Mouse (Mus musculus): ENCODE data around the gene Ppif.

Gene Ppif

DNA sequence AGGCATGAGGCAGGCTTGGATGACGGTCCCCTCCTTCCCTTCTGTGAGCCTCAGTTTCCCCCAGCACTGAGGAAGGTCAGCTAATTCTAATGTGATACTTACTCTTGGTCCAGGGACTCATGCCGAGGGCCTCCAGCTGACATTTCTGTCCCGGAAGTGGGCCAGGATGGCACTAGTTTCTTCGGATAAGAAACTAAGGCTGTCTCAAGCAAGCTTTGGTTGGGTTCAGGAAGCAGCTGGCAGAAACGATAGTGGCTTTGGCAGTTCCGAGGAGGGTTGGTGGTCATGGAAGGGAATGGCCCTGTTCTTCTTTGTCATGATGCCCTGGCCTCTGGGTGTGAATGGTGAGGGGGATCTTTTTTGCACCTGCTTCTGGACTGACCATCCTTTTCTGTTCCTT, 1.1 kb downstream of the Ppif start:
- no peak for DNase-seq (ENCODE audit: low read depth, low spot score)

GRCm38 (mm10) chr14:25696356-25696755, 2.4 kb downstream of the Ppif start:
- no peak for DNase-seq (ENCODE audit: low read depth, low spot score)

DNA sequence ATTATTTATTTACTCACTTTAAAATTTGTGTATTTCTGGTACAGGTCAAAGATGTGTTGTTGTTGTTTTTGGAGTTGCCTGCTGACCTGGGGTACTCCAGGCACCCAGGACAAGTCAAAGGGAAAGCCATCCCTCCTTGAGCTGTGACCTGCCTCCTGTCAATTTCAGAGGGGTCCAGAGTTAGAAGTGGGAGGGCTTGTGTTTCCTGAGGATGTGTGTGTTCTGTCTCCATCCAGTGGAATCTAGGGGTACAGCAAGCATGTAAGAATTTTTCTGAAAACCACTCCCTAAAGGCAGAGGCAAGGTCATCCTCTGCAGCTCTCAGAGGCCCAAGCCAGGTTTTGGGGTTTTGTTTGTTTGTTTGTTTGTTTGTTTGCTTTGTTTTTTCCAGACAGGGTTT, 8.0 kb downstream of the Ppif start:
- no peak for DNase-seq (ENCODE audit: low read depth, low spot score)

DNA sequence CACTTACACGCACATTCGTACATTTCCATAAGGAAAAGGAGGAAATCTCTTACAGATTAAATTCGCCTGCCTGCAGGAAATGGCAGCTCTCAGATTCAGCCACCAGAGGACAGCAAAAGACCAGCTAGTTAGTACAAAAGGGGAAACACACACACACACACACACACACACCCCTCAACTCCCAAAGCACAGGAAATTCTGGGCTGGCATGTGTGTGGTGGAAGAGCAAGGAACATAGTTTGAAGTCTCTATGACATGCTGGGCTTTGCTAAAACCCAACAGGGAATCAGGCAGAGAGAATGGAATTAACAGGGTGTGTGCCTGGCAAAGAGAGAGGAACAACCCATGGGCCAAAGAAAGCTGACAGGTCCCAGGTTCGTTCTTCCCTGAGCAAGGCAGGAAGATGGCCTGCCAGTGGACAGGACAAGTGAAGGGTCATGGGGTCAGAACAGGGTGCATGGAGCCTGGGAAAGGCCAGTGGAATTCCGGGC, 13.8 kb downstream of the Ppif start:
- peak; percentile 49 for DNase-seq (ENCODE audit: low read depth, low spot score)

GRCm38 (mm10) chr14:25708451-25708850, 14.5 kb downstream of the Ppif start:
- no peak for DNase-seq (ENCODE audit: low read depth, low spot score)

DNA sequence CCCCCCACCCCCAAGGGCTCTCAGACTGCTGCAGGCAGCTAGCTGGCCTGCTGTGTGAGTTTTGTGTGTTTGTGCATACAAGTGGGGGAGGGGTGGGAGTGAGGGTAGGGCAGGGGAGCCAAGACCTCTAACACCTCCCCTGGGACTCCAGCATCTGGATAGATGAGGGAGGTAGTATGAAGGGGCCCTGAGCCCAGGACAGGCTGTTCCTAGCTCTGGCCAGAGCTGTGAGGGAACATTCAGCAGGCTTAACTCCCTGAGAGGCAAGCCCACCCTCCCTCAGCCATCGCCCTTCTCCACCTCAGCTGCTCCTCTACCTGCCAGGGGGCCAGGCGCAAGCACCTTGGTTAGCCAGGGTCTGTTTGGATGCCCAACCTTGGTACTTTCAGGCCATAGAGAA, 15.0 kb downstream of the Ppif start:
- DNase-seq (ENCODE audit: low read depth, low spot score), result no peak

DNA sequence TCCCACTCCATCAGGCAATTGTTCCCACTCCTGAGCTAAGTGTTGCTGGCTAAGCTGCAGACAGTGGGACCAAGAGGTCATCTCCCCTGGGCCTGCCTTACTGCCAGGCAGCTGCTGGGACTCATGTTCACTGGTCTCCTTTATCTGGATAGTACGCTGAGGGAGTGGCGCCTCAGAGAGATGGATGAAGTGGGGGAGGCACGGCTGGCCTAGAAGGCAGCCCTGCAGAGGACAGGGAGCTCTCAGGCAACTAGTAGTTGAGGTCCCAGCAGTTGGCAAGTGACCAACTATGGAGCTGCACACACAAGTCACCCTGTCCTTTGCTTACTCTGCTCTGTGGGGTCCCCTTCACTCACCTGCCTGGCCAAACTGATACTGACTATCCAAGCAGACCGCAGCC, 16.1 kb downstream of the Ppif start:
- DNase-seq (ENCODE audit: low read depth, low spot score), result no peak

- no peak for DNase-seq (ENCODE audit: low read depth, low spot score)
Measured at GRCm38 (mm10) chr14:25710681-25711080, 16.7 kb downstream of the Ppif start.

DNA sequence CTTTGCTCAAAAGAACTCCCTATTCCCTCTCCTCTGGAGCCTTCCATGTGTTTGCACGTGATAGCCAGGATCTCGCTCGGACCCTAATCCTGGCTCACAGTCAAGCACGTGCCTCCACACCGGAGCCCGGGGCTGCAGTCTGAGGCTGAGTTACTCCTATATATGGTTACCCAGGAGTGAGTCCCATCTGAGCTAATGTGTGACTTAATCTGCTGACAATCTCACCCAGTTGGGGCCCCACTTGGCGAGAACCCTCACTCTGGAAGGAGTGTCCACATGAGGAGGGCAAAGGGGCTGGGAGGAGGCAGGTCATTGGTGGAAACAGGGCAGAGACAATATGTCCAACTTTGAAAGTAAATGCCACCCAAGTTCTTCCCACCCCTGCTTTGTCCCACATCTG, 17.2 kb downstream of the Ppif start:
- no peak for DNase-seq (ENCODE audit: low read depth, low spot score)

DNA sequence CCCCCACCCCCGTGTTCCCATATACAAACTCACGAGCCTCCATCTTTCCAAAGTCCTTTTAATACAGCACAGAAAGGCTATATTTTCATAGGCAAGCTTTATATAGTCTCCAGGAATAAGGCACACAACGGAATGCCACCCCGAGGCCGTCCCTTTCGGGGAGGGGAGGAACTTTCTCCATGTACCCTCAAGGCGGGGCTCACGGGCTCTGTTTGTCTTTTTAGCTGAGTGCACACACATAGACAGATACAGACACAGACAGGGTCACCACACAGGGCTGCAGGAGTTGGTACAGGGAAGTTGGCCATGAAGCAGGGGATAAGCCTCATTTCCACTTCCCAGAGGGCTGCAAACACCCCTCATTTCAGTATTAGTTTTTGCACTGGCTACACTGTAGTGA, 17.6 kb downstream of the Ppif start:
- DNase-seq (ENCODE audit: low read depth, low spot score), result no peak

DNA sequence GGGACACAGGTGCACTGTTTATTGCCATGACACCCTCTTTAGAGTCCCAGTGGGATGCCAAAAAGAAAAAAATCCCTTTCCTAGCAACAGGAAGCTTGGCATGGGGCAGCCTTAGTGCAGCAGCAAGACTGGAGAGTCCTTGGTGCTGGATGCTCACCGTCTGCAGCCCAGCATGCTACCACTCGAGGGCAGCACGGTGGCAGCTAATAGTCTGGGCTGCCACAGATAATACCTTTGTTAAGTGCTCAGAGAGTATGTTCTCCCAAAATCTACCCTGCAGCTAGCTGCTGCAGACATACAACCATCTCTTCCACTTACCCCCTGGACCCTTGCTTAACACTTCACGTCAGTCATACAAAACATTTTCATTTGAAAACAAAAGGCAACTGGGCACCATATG, 19.5 kb downstream of the Ppif start:
- no peak for DNase-seq (ENCODE audit: low read depth, low spot score)

DNA sequence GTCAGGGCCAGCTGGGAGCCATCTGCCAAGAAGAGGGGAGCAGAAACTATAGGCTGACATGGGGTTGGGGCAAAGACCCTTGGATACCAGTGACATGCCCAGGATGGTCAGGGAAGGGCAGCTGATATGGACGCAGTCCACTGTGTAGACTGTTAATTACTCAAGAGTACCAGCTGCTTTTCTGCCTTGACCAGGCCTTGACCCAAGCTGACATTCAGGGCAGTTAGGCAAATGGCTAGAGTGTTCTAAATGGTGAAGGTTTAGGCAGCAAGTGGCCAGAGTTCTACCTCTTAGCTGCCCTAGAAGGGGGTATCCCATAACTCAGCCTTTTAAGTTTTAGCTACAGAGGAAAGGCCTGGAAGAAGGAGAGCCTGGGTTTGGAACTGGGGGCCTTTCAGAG, 22.6 kb downstream of the Ppif start:
- DNase-seq (ENCODE audit: low read depth, low spot score), result no peak

DNA sequence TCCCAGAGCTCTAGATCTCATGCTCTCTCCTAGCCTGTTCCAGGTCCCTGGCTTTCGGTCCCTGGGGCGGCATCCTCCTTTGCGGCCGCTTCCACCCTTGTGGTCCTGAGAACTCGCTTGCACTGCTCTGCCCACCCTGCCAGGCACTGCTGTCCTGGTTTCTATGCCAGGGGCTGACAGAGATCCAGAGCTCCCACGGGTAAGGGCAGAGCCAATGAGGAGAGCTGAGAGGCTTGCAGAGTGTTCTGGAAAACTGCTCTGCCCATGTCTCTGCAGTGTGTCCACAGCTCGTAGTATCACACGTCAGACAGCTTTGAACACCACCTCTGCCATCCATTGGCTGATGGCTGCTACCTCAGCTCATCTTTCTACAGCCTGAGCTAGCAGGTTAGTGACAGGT, 23.8 kb downstream of the Ppif start:
- DNase-seq (ENCODE audit: low read depth, low spot score), result no peak

- no peak for DNase-seq (ENCODE audit: low read depth, low spot score)
Measured at GRCm38 (mm10) chr14:25718471-25718870, 24.5 kb downstream of the Ppif start.

DNA sequence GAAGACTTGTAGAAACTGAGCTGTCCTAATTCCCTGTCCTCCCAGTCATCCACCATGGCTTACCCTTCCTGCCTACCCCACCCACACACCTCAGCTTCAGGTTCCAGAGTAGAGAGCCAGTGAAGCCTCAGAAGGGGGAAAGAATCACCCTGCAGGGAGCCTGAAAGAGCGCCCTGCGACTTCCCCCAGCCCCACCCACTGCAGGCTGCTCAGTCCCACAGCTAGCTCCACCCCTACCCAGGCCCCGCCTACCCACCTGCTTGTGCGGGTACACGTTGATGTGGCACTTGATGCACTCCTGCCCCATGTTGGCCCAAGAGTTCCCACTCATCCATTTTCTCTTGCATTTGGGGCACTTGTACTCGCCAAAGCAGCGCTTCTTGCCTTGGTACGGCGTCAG, 25.4 kb downstream of the Ppif start:
- no peak for DNase-seq (ENCODE audit: low read depth, low spot score)

DNA sequence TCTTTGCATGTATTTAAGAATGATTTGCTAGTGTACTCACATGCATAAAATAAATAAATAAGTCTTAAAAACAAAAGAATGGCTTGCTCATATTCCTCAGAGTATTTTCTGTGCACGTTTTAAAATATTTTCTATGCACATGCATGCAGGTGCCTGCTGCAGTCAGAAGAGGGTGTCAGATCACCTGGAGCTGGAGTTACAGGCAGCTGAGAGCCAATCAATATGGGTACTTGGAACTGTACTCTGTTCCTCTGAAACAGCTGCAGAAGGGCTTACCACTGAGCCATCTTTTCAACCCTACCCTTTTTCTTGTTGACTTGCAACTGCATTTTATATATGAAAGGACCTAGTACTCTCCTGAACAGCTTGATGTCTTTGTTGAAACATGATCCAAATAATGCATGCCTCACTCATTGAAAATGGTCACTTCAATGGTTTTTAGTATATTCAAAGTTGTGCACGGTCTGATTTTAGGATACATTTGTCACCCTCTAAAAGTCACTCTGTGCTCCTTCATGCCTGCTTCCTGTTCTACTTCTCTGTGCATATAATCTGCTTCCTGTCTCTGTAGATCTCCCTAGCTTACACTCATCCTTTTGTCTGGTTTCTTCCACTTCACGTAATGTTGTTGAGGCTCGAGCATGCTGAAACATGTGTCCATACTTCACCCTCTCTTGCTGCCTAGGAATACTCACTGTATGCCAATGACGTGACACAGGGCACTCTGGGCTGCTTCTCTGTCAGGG, 27.2 kb downstream of the Ppif start:
- no peak for DNase-seq (ENCODE audit: low read depth, low spot score)

- DNase-seq (ENCODE audit: low read depth, low spot score), result no peak
Measured at GRCm38 (mm10) chr14:25725032-25725497, 31.1 kb downstream of the Ppif start.

GRCm38 (mm10) chr14:25725690-25726089, 31.7 kb downstream of the Ppif start:
- no peak for DNase-seq (ENCODE audit: low read depth, low spot score)

DNA sequence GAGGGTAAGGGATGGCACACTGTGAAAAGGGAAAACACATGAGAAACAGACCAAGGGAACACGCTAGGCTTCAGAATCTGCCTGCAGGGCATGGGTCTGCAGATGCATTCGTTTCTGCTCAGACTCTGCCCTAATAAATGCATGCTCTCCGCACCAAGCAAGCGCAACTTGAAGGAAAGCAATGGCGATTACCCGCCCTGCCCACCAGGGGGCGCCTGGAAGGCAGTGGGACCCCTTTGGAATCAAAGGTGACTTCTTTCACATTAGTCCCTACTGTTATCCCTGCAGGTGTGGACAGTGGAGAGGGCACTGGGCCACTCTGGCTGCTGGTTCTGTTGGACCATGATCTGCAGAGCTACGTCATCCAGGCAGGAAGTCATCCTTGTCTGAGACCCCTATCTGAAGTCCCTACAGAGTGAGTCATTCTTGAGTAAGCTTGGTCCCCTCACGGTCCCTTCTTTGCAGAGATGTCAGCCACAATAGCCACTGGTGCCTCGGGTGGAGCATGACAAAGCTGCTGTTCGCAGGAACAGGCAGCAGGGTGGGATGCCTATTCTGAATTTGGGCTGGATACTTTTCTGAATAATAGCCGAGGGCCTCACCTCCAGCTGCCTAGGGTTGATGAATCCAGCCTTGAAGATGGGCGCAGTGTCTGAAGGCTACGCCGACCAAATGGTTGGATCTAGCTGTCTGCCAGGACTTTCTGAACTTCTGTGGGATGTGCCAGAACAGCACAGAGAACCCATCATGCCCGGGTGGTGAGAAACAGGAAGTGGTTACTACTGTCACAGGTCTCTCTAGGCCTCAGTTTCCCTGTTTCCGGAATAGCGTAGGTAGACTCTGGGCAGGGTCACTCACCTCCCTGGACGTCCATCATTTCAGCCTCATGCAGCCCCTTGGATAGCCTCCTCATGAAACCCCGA, 32.5 kb downstream of the Ppif start:
- no peak for DNase-seq (ENCODE audit: low read depth, low spot score)

- no peak for DNase-seq (ENCODE audit: low read depth, low spot score)
Measured at GRCm38 (mm10) chr14:25727149-25727510, 33.2 kb downstream of the Ppif start.

GRCm38 (mm10) chr14:25734736-25735716, 41.1 kb downstream of the Ppif start:
- DNase-seq (ENCODE audit: low read depth, low spot score), result no peak

DNA sequence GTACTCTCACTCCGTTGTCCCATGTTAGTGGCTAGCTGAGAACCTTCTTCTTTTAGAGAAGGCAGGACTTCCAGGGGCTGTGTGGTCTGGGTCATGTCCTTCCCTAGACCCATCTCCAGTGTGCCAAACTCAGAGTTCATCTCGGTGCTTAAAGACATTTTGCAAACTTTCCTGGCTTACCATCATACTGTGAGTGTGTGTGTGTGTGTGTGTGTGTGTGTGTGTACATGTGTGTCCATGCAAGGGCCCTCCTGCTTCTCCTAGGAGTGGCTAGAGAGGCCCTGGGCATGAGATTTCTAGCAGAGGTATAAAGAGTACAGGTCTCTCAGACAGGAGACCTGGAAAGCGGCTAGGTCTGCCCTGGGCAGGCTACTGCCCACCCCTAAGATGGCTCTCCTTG, 42.2 kb downstream of the Ppif start:
- DNase-seq (ENCODE audit: low read depth, low spot score), result no peak
